Comparison of ENCODE assay signal across 15 mouse cellular contexts in genomic region chr1:127304281-127304680, GRCm38 (mm10).
"Had no signal": no experiment of that assay in that cellular context is flagged by ENCODE, and none has a peak within 500 bp of the region (broad histone marks: within the 10 kb centered on the region; RNA-seq: fewer than 3 reads in every experiment).

No protein-coding gene starts in this region.

- H3K4me2 ChIP-seq: limb, embryonic 13.5 days; liver, embryonic 12.5 days; liver, embryonic 15.5 days; midbrain, embryonic 12.5 days; midbrain, embryonic 15.5 days; neural tube, embryonic 13.5 days had no signal

- H3K36me3 ChIP-seq: limb, embryonic 13.5 days; liver, embryonic 12.5 days; liver, embryonic 15.5 days; midbrain, embryonic 12.5 days; midbrain, embryonic 15.5 days; neural tube, embryonic 13.5 days had no signal

- ATAC-seq: liver, embryonic 12.5 days; midbrain, embryonic 15.5 days had no signal

- H3K27ac ChIP-seq: limb, embryonic 10.5 days; limb, embryonic 13.5 days; liver, embryonic 12.5 days; liver, embryonic 15.5 days; macrophage; midbrain, embryonic 12.5 days; midbrain, embryonic 15.5 days; neural tube, embryonic 13.5 days had no signal

- H3K9ac ChIP-seq: limb, embryonic 13.5 days; liver, embryonic 12.5 days; liver, embryonic 15.5 days; midbrain, embryonic 12.5 days; midbrain, embryonic 15.5 days; neural tube, embryonic 13.5 days had no signal

- H3K4me3 ChIP-seq: limb, embryonic 10.5 days; limb, embryonic 13.5 days; liver, embryonic 12.5 days; liver, embryonic 15.5 days; midbrain, embryonic 12.5 days; midbrain, embryonic 15.5 days; neural tube, embryonic 13.5 days had no signal

- DNase-seq: kidney, adult 18-20 months; kidney, adult 9 months; kidney, postnatal 14 days; kidney, postnatal 4 days; layer of hippocampus, adult 9-11 months; liver; lung, adult 18-20 months had no signal

- H3K9me3 ChIP-seq: limb, embryonic 10.5 days; limb, embryonic 13.5 days; liver, embryonic 12.5 days; liver, embryonic 15.5 days; midbrain, embryonic 12.5 days; midbrain, embryonic 15.5 days; neural tube, embryonic 13.5 days had no signal

- H3K4me1 ChIP-seq: limb, embryonic 10.5 days; limb, embryonic 13.5 days; midbrain, embryonic 12.5 days; midbrain, embryonic 15.5 days; neural tube, embryonic 13.5 days had no signal

- H3K27me3 ChIP-seq: limb, embryonic 13.5 days; liver, embryonic 12.5 days; liver, embryonic 15.5 days; midbrain, embryonic 12.5 days; midbrain, embryonic 15.5 days; neural tube, embryonic 13.5 days had no signal
